Mouse (Mus musculus) spleen, postnatal 0 days (tissue): ENCODE measurements around the gene Ddx1. TPM values are rescaled to one million over a fixed set of nuclear protein-coding genes. Genes with fewer than 3 reads are reported as not detected.

ENCODE experiments used
- polyA plus RNA-seq: library from polyadenylated mRNA; unstranded; fragments of >200 nt; fragmentation: Nextera tagmentation; extraction: Ambion mirVana; gene quantifications from 2 replicates; pipeline ENCODE4 v1.2.1, GENCODE M21; 2015

Ddx1 gene
- polyA plus RNA-seq, result 62.9 and 64.2 TPM in 2 replicates

GRCm38 (mm10) chr12:13248691-13249572 is at the start of gene Ddx1:
Gene Ddx1, minus strand, starts transcription at chr12:13249213.

GRCm38 (mm10) chr12:13268826-13269449 is 19.9 kb upstream of the Ddx1 start, which contains the start of gene Nbas:
Gene Nbas, plus strand, starts transcription at chr12:13269133.

Other genes starting within 250 kb of the Ddx1 start
- gene Nbas, start 19.9 kb upstream of the Ddx1 start, polyA plus RNA-seq, result 5.0 and 6.6 TPM in 2 replicates